Comparison of ENCODE assay signal across 8 mouse cellular contexts in genomic region chr9:27029022-27029827, GRCm38 (mm10). TPM values are rescaled to one million over a fixed set of nuclear protein-coding genes. Genes with fewer than 3 reads are reported as not detected.
DNase-seq lines count a peak whose midpoint lies in the region; ATAC-seq lines count a peak whose summit lies in the region.

No protein-coding gene starts in this region.

- no peaks in the 10 kb centered on the region for H3K27me3 ChIP-seq in hindbrain, embryonic 13.5 days

- peak overlapping the region; percentile 96 for H3K27ac ChIP-seq in hindbrain, embryonic 13.5 days

- DNase-seq in Muller cell, postnatal 12 days (ENCODE audit: inconsistent ontology term), result peak; percentile 39
- DNase-seq in cerebellum, adult 9-11 months, result peak; percentile 80
- peak; percentile 45 to 59 for DNase-seq in frontal cortex, postnatal 10 days (ENCODE audit: low spot score in 2 of 2)
- peak; percentile 58 for DNase-seq in left cerebral cortex, adult 11 months (ENCODE audit: low spot score)
- DNase-seq in lung, postnatal 25 days (ENCODE audit: low spot score), result peak; percentile 26
- peak; percentile 68 to 75 for DNase-seq in right cerebral cortex, adult 2 months (ENCODE audit: low spot score in 2 of 2)
- DNase-seq in urinary bladder, adult 2 months (ENCODE audit: low spot score), result peak; percentile 29

- no peaks in the 10 kb centered on the region for H3K9me3 ChIP-seq in hindbrain, embryonic 13.5 days

- H3K4me2 ChIP-seq in hindbrain, embryonic 13.5 days, result peak overlapping the region; percentile 78

- peaks cover 61% of the 10 kb centered on the region for H3K4me1 ChIP-seq in hindbrain, embryonic 13.5 days (replicated peaks)

- 0% methylated on average over 52 of the region's 52 CpGs for WGBS in hindbrain, embryonic 13.5 days

- 0 out of 2 replicates have a peak, but pooled peaks cover 5% of the 10 kb centered on the region for H3K36me3 ChIP-seq in hindbrain, embryonic 13.5 days

- ATAC-seq in hindbrain, embryonic 13.5 days (ENCODE audit: low FRiP score), result peak; percentile 53

- H3K9ac ChIP-seq in hindbrain, embryonic 13.5 days, result peak overlapping the region; percentile 97

- H3K4me3 ChIP-seq in hindbrain, embryonic 13.5 days, result peak overlapping the region; percentile 98

RNA-seq across cellular contexts. Expression of gene Vps26b, which starts 0.6 kb away (rescaled TPM):
- 69.6 and 70.8 TPM in 2 replicates for polyA plus RNA-seq in hindbrain, embryonic 13.5 days (2015; fragmentation: Nextera tagmentation; extraction: Ambion mirVana)
- polyA plus RNA-seq in urinary bladder, adult 2 months (2012; rRNA removed), result 35.0 and 38.6 TPM in 2 replicates

RNA-seq across cellular contexts. Expression of gene Ncapd3, which starts 0.8 kb away (rescaled TPM):
- 14.3 and 16.2 TPM in 2 replicates for polyA plus RNA-seq in hindbrain, embryonic 13.5 days (2015; fragmentation: Nextera tagmentation; extraction: Ambion mirVana)
- polyA plus RNA-seq in urinary bladder, adult 2 months (2012; rRNA removed), result 21.3 and 30.1 TPM in 2 replicates

RNA-seq across cellular contexts. Expression of gene Thyn1, which starts 29.7 kb away (rescaled TPM):
- polyA plus RNA-seq in hindbrain, embryonic 13.5 days (2015; fragmentation: Nextera tagmentation; extraction: Ambion mirVana), result 134 and 142 TPM in 2 replicates
- 40.8 and 50.3 TPM in 2 replicates for polyA plus RNA-seq in urinary bladder, adult 2 months (2012; rRNA removed)

RNA-seq across cellular contexts. Expression of gene Acad8, which starts 29.9 kb away (rescaled TPM):
- polyA plus RNA-seq in hindbrain, embryonic 13.5 days (2015; fragmentation: Nextera tagmentation; extraction: Ambion mirVana), result 33.0 and 36.7 TPM in 2 replicates
- polyA plus RNA-seq in urinary bladder, adult 2 months (2012; rRNA removed), result 37.3 and 49.8 TPM in 2 replicates

Comparison
In these comparisons a context has a peak if more than half of its experiments do, and no peak if none do; other contexts are left out.
1. Peak in every context shown above with its lines: DNase-seq, ATAC-seq, H3K4me3 ChIP-seq and H3K27ac ChIP-seq.
2. DNase-seq: peak in every context shown above with its lines; median percentile 80 in cerebellum, adult 9-11 months; 72 in right cerebral cortex, adult 2 months; 58 in left cerebral cortex, adult 11 months; 52 in frontal cortex, postnatal 10 days; 39 in Muller cell, postnatal 12 days; 29 in urinary bladder, adult 2 months; 26 in lung, postnatal 25 days.